Mouse (Mus musculus): ENCODE data around the gene Dph7. TPM values are rescaled to one million over a fixed set of nuclear protein-coding genes. Genes with fewer than 3 reads are reported as not detected.
"Not testable (repeated sequence)": the region's sequence is repeated elsewhere in the genome, so short reads cannot be mapped to it uniquely, and the experiment has no call there.

The Dph7 gene
- total RNA-seq, 1 experiment: 23.7 TPM

GRCm38 (mm10) chr2:24950189-24950535 is 12.0 kb upstream of the Dph7 start:
- H3K9ac ChIP-seq (ENCODE audit: insufficient read depth, low read depth, low read length, poor library complexity, severe bottlenecking): peak overlapping the region; percentile 94
- TF ChIP-seq MAFK (IDR thresholded peaks at IDR 0.05; ENCODE audit: insufficient read depth, low read depth, low read length) (no peak), CHD2 (IDR thresholded peaks at IDR 0.05; ENCODE audit: low read depth, low read length) (no peak), ZC3H11A (IDR thresholded peaks at IDR 0.05; ENCODE audit: borderline replicate concordance, low read depth, low read length) (no peak), HCFC1 (IDR thresholded peaks at IDR 0.05; ENCODE audit: borderline replicate concordance, insufficient read depth, low read length) (no peak), ZNF384 (IDR thresholded peaks at IDR 0.05; ENCODE audit: low read depth, low read length) (no peak)
- H3K4me3 ChIP-seq (ENCODE audit: insufficient read depth in 1 of 2, low read depth in 1 of 2, low read length in 2 of 2, poor library complexity in 1 of 2, severe bottlenecking in 1 of 2): peak overlapping the region; percentile 88 to 96
- H3K27ac ChIP-seq (ENCODE audit: insufficient read depth, low read depth, low read length, poor library complexity, severe bottlenecking): peak overlapping the region; percentile 33
- DNase-seq (ENCODE audit: low read depth, low spot score): no peak
- H3K4me1 ChIP-seq (ENCODE audit: control insufficient read depth in 2 of 2, insufficient read depth in 2 of 2, low read length in 2 of 2, poor library complexity in 1 of 2): peaks cover 0 to 3% of the 10 kb centered on the region in 2 experiments; a peak in 2 of 4 replicates
- in situ Hi-C loops (cut with MboI; ENCODE audit: low sequenced_read_pairs in 2 of 2, unreplicated experiment in 2 of 2): no loop called here
- peaks cover 29% of the 10 kb centered on the region for H3K36me3 ChIP-seq (ENCODE audit: control insufficient read depth, insufficient read depth, low read length, poor library complexity, severe bottlenecking)
- no peaks in the 10 kb centered on the region for H3K9me3 ChIP-seq (ENCODE audit: control insufficient read depth, insufficient read depth, low read depth, low read length)

DNA sequence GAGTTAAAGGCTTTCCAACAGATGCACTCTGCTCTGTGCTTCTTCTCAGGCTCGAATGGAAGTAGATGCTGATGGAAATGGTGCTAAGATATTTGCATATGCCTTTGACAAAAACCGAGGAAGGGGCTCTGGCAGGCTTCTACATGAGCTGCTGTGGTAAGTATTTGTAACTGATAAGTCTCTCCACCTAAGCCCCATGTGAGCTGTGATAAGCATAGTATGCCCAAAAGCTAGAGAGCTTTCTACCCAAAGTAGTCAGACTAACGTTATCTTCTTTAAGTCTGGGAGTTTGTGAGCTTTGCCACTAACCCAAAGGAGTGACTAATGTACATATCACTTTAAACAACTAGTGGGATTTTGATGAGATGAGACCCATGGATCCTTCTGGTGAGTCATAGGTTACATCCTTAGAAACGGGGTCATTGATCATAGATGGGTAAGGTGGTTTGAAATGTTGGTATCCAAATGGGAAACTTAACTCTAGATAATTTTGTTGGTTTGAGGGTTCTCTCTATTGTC is 9.6 kb upstream of the Dph7 start:
- no peaks in the 10 kb centered on the region for H3K9me3 ChIP-seq (ENCODE audit: control insufficient read depth, insufficient read depth, low read depth, low read length)
- H3K4me1 ChIP-seq (ENCODE audit: control insufficient read depth in 2 of 2, insufficient read depth in 2 of 2, low read length in 2 of 2, poor library complexity in 1 of 2): peaks cover 0 to 3% of the 10 kb centered on the region in 2 experiments; a peak in 2 of 4 replicates
- DNase-seq (ENCODE audit: low read depth, low spot score): no peak
- in situ Hi-C loops (cut with MboI; ENCODE audit: low sequenced_read_pairs in 2 of 2, unreplicated experiment in 2 of 2): no loop called here
- no peak overlapping the region for H3K27ac ChIP-seq (ENCODE audit: insufficient read depth, low read depth, low read length, poor library complexity, severe bottlenecking)
- TF ChIP-seq ZNF384 (IDR thresholded peaks at IDR 0.05; ENCODE audit: low read depth, low read length) (no peak), HCFC1 (IDR thresholded peaks at IDR 0.05; ENCODE audit: borderline replicate concordance, insufficient read depth, low read length) (no peak), ZC3H11A (IDR thresholded peaks at IDR 0.05; ENCODE audit: borderline replicate concordance, low read depth, low read length) (no peak), MAFK (IDR thresholded peaks at IDR 0.05; ENCODE audit: insufficient read depth, low read depth, low read length) (no peak), CHD2 (IDR thresholded peaks at IDR 0.05; ENCODE audit: low read depth, low read length) (no peak)
- peaks cover 44% of the 10 kb centered on the region for H3K36me3 ChIP-seq (ENCODE audit: control insufficient read depth, insufficient read depth, low read length, poor library complexity, severe bottlenecking)
- no peak overlapping the region for H3K9ac ChIP-seq (ENCODE audit: insufficient read depth, low read depth, low read length, poor library complexity, severe bottlenecking)
- no peak overlapping the region for H3K4me3 ChIP-seq (ENCODE audit: insufficient read depth in 1 of 2, low read depth in 1 of 2, low read length in 2 of 2, poor library complexity in 1 of 2, severe bottlenecking in 1 of 2)

- H3K27ac ChIP-seq (ENCODE audit: insufficient read depth, low read depth, low read length, poor library complexity, severe bottlenecking): no peak overlapping the region
- H3K9me3 ChIP-seq (ENCODE audit: control insufficient read depth, insufficient read depth, low read depth, low read length): no peaks in the 10 kb centered on the region
- TF ChIP-seq ZNF384 (IDR thresholded peaks at IDR 0.05; ENCODE audit: low read depth, low read length): no peak
- TF ChIP-seq ZC3H11A (IDR thresholded peaks at IDR 0.05; ENCODE audit: borderline replicate concordance, low read depth, low read length): no peak
- no peak for TF ChIP-seq MAFK (IDR thresholded peaks at IDR 0.05; ENCODE audit: insufficient read depth, low read depth, low read length)
- no peak for TF ChIP-seq CHD2 (IDR thresholded peaks at IDR 0.05; ENCODE audit: low read depth, low read length)
- no peak for TF ChIP-seq HCFC1 (IDR thresholded peaks at IDR 0.05; ENCODE audit: borderline replicate concordance, insufficient read depth, low read length)
- no peak overlapping the region for H3K4me3 ChIP-seq (ENCODE audit: insufficient read depth in 1 of 2, low read depth in 1 of 2, low read length in 2 of 2, poor library complexity in 1 of 2, severe bottlenecking in 1 of 2)
- in situ Hi-C loops (cut with MboI; ENCODE audit: low sequenced_read_pairs in 2 of 2, unreplicated experiment in 2 of 2): no loop called here
- H3K9ac ChIP-seq (ENCODE audit: insufficient read depth, low read depth, low read length, poor library complexity, severe bottlenecking): no peak overlapping the region
- H3K4me1 ChIP-seq (ENCODE audit: control insufficient read depth in 2 of 2, insufficient read depth in 2 of 2, low read length in 2 of 2, poor library complexity in 1 of 2): 0 out of 4 replicates have a peak, but pooled peaks cover 0 to 2% of the 10 kb centered on the region in 2 experiments
- DNase-seq (ENCODE audit: low read depth, low spot score): no peak
- H3K36me3 ChIP-seq (ENCODE audit: control insufficient read depth, insufficient read depth, low read length, poor library complexity, severe bottlenecking): peaks cover 43% of the 10 kb centered on the region
These were observed 1.3 kb upstream of the Dph7 start for GRCm38 (mm10) chr2:24960910-24961309.

GRCm38 (mm10) chr2:24970386-24970785 is 8.2 kb downstream of the Dph7 start:
- DNase-seq (ENCODE audit: low read depth, low spot score): no peak
- Histone ChIP-seq H3K9me3 (ENCODE audit: control insufficient read depth, insufficient read depth, low read depth, low read length) (no peaks in the 10 kb centered on the region), H3K36me3 (ENCODE audit: control insufficient read depth, insufficient read depth, low read length, poor library complexity, severe bottlenecking) (peaks cover 32% of the 10 kb centered on the region), H3K9ac (ENCODE audit: insufficient read depth, low read depth, low read length, poor library complexity, severe bottlenecking) (no peak overlapping the region), H3K4me3 (ENCODE audit: insufficient read depth in 1 of 2, low read depth in 1 of 2, low read length in 2 of 2, poor library complexity in 1 of 2, severe bottlenecking in 1 of 2) (no peak overlapping the region), H3K27ac (ENCODE audit: insufficient read depth, low read depth, low read length, poor library complexity, severe bottlenecking) (no peak overlapping the region), H3K4me1 (ENCODE audit: control insufficient read depth in 2 of 2, insufficient read depth in 2 of 2, low read length in 2 of 2, poor library complexity in 1 of 2) (no peaks in the 10 kb centered on the region)
- in situ Hi-C loops (cut with MboI; ENCODE audit: low sequenced_read_pairs in 2 of 2, unreplicated experiment in 2 of 2): no loop called here
- TF ChIP-seq ZC3H11A (IDR thresholded peaks at IDR 0.05; ENCODE audit: borderline replicate concordance, low read depth, low read length): no peak
- TF ChIP-seq HCFC1 (IDR thresholded peaks at IDR 0.05; ENCODE audit: borderline replicate concordance, insufficient read depth, low read length): no peak
- no peak for TF ChIP-seq CHD2 (IDR thresholded peaks at IDR 0.05; ENCODE audit: low read depth, low read length)

- H3K9me3 ChIP-seq (ENCODE audit: control insufficient read depth, insufficient read depth, low read depth, low read length); DNase-seq (ENCODE audit: low read depth, low spot score); H3K27ac ChIP-seq (ENCODE audit: insufficient read depth, low read depth, low read length, poor library complexity, severe bottlenecking); H3K4me1 ChIP-seq (ENCODE audit: control insufficient read depth in 2 of 2, insufficient read depth in 2 of 2, low read length in 2 of 2, poor library complexity in 1 of 2); in situ Hi-C loops (cut with MboI; ENCODE audit: low sequenced_read_pairs in 2 of 2, unreplicated experiment in 2 of 2): not testable (repeated sequence)
- H3K9ac ChIP-seq (ENCODE audit: insufficient read depth, low read depth, low read length, poor library complexity, severe bottlenecking): peak overlapping the region; percentile 84
- H3K4me3 ChIP-seq (ENCODE audit: insufficient read depth in 1 of 2, low read depth in 1 of 2, low read length in 2 of 2, poor library complexity in 1 of 2, severe bottlenecking in 1 of 2): peak overlapping the region; percentile 82 to 97
- peaks cover 13% of the 10 kb centered on the region for H3K36me3 ChIP-seq (ENCODE audit: control insufficient read depth, insufficient read depth, low read length, poor library complexity, severe bottlenecking)
These were observed 12.3 kb downstream of the Dph7 start for GRCm38 (mm10) chr2:24974452-24974851.
